Mouse (Mus musculus) myocyte (in vitro differentiated cells): Measurements from ENCODE around the gene Baat.

Experiments used
- CEBPB ChIP-seq: IDR thresholded peaks from 2 replicates; pipeline ENCODE4 v1.6.1; 2011; ENCODE audit warnings: mild to moderate bottlenecking, moderate library complexity; ENCODE audit not compliant: poor library complexity, insufficient read depth, severe bottlenecking
- E2F4 ChIP-seq: IDR thresholded peaks from one replicate; pipeline ENCODE4 v1.6.1; 2011; ENCODE audit warnings: mild to moderate bottlenecking, control low read depth, moderate library complexity; ENCODE audit not compliant: insufficient read depth
- MAX ChIP-seq: IDR thresholded peaks from one replicate; pipeline ENCODE4 v1.6.1; 2011; ENCODE audit warnings: low read depth, mild to moderate bottlenecking, control low read depth
- MYOD1 ChIP-seq, 3 experiments: IDR thresholded peaks; one replicate each; pipeline ENCODE4 v1.6.1; 2011; ENCODE audit warnings: control low read depth in 2 of 3, low read depth in 2 of 3, mild to moderate bottlenecking in 2 of 3, moderate library complexity in 1 of 3; ENCODE audit not compliant: insufficient read length in 2 of 3, control insufficient read depth in 1 of 3
- MYOG ChIP-seq, 3 experiments: IDR thresholded peaks; one replicate each; pipeline ENCODE4 v1.6.1; 2011; ENCODE audit warnings: control low read depth in 2 of 3, low read depth in 2 of 3, mild to moderate bottlenecking in 2 of 3; ENCODE audit not compliant: insufficient read length in 2 of 3, control insufficient read depth in 1 of 3, insufficient read depth in 1 of 3
- POLR2A ChIP-seq: IDR thresholded peaks from one replicate; pipeline ENCODE4 v1.6.1; 2011; ENCODE audit warnings: low read depth, mild to moderate bottlenecking, control low read depth, moderate library complexity; ENCODE audit not compliant: insufficient read length
- POLR2AphosphoS2 ChIP-seq: IDR thresholded peaks from one replicate; pipeline ENCODE4 v1.6.1; 2011; ENCODE audit warnings: low read depth, control low read depth; ENCODE audit not compliant: insufficient read length
- REST ChIP-seq: IDR thresholded peaks from one replicate; pipeline ENCODE4 v1.6.1; 2011; ENCODE audit warnings: mild to moderate bottlenecking, control low read depth, moderate library complexity; ENCODE audit not compliant: insufficient read depth, insufficient read length
- SRF ChIP-seq: IDR thresholded peaks from one replicate; pipeline ENCODE4 v1.6.1; 2011; ENCODE audit warnings: low read depth; ENCODE audit not compliant: control insufficient read depth, insufficient read length
- TCF12 ChIP-seq: IDR thresholded peaks from one replicate; pipeline ENCODE4 v1.6.1; 2011; ENCODE audit warnings: mild to moderate bottlenecking, control low read depth; ENCODE audit not compliant: poor library complexity, insufficient read depth, severe bottlenecking
- TCF3 ChIP-seq: IDR thresholded peaks from one replicate; pipeline ENCODE4 v1.6.1; 2011; ENCODE audit warnings: low read depth, control low read depth; ENCODE audit not compliant: insufficient read length
- USF1 ChIP-seq: IDR thresholded peaks from one replicate; pipeline ENCODE4 v1.6.1; 2011; ENCODE audit warnings: low read depth, mild to moderate bottlenecking, control low read depth, moderate library complexity

DNA sequence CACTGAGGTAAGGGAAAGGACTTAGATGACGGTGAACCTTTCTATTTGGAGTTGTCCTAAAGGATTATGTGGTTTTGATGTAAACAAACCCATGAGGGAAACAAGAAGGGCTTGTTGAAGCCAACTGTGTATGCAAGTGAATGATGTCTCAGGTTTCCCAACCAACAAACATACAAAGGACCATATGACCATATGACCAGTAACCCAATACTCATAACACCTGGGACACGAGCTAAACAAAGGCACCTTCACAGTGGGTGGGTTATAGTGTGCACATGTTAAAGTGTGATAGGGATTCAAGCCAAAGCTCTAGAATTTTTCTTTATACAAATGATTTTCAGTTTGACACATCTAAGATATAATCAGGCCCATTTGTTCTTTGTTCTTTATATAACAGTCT is 50.2 kb downstream of the Baat start:
- TF ChIP-seq MYOD1 (IDR thresholded peaks at IDR 0.05; ENCODE audit: control insufficient read depth in 1 of 3, insufficient read length in 2 of 3, low read depth in 2 of 3), result no peak
- TF ChIP-seq POLR2A, result no peak
- TF ChIP-seq USF1, result no peak
- no peak for TF ChIP-seq MAX
- no peak for TF ChIP-seq CEBPB
- TF ChIP-seq TCF12, result no peak
- TF ChIP-seq E2F4, result no peak
- TF ChIP-seq TCF3, result no peak
- TF ChIP-seq SRF, result no peak
- no peak for TF ChIP-seq POLR2AphosphoS2
- TF ChIP-seq REST, result no peak
- TF ChIP-seq MYOG (IDR thresholded peaks at IDR 0.05; ENCODE audit: control insufficient read depth in 1 of 3, insufficient read depth in 1 of 3, insufficient read length in 2 of 3, low read depth in 2 of 3), result no peak
